Mouse (Mus musculus): ENCODE data around the gene Gatb.
"Not testable (repeated sequence)": the region's sequence is repeated elsewhere in the genome, so short reads cannot be mapped to it uniquely, and the experiment has no call there.

Gatb gene

GRCm38 (mm10) chr3:85573864-85574830, at the start of gene Gatb:
TSS of gene Gatb (plus strand) at chr3:85574119.
- peak; percentile 98 for DNase-seq (ENCODE audit: low read depth)

- DNase-seq (ENCODE audit: low read depth): no peak
Observed at GRCm38 (mm10) chr3:85530601-85531161, 43.2 kb upstream of the Gatb start.

DNA sequence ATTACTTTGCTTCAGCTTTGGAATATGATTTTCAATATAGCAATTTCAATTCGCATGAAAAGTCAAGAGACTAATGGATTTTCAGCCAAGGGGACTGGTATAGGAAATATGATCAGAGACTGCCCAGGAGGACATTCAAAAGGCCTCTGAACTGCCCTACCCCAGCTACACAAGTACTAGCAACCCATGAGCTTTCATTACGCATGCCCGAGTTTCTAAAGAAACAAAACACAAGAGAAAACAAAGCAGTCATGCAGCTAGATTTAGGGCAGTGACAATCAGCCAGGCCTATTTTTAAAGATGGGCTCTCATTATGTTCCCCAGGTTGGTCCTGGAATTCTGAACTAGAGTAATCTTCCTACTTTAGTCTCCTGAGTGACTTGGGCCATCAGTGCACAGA, 41.5 kb upstream of the Gatb start:
- DNase-seq (ENCODE audit: low read depth): no peak

- no peak for DNase-seq (ENCODE audit: low read depth)
Observed at GRCm38 (mm10) chr3:85535042-85535441, 38.9 kb upstream of the Gatb start.

- no peak for DNase-seq (ENCODE audit: low read depth)
Observed at GRCm38 (mm10) chr3:85535621-85536520, 38.0 kb upstream of the Gatb start.

GRCm38 (mm10) chr3:85542765-85543164, 31.2 kb upstream of the Gatb start:
- DNase-seq (ENCODE audit: low read depth): no peak

GRCm38 (mm10) chr3:85543652-85544051, 30.3 kb upstream of the Gatb start:
- DNase-seq (ENCODE audit: low read depth): peak; percentile 23

DNA sequence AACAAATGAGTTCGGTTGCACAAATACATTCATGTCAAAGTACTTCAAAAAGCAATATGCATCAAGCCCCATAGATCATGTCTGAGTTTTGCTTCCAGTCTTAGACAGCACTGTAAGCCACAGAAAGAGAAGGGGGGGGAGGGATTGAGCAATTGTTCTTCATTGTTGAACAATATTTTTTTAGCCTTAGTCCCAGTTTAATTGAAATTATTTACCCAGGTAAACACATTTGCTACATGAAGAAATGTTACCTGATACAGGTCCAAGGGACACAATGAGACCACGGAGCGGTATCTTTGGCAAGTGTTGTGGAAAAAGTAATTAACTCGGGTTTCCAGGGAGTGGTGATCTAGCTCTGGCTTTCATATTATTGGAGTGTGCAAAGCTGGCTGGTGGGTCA, 23.6 kb upstream of the Gatb start:
- no peak for DNase-seq (ENCODE audit: low read depth)

- DNase-seq (ENCODE audit: low read depth): no peak
Observed at GRCm38 (mm10) chr3:85551352-85551751, 22.6 kb upstream of the Gatb start.

GRCm38 (mm10) chr3:85553731-85554277, 20.1 kb upstream of the Gatb start:
- DNase-seq (ENCODE audit: low read depth): no peak

GRCm38 (mm10) chr3:85564603-85565002, 9.3 kb upstream of the Gatb start:
- DNase-seq (ENCODE audit: low read depth): no peak

- DNase-seq (ENCODE audit: low read depth): peak; percentile 54
Observed at GRCm38 (mm10) chr3:85571276-85571675, 2.6 kb upstream of the Gatb start.

- not testable (repeated sequence) for DNase-seq (ENCODE audit: low read depth)
Observed at GRCm38 (mm10) chr3:85572502-85572901, 1.4 kb upstream of the Gatb start.

DNA sequence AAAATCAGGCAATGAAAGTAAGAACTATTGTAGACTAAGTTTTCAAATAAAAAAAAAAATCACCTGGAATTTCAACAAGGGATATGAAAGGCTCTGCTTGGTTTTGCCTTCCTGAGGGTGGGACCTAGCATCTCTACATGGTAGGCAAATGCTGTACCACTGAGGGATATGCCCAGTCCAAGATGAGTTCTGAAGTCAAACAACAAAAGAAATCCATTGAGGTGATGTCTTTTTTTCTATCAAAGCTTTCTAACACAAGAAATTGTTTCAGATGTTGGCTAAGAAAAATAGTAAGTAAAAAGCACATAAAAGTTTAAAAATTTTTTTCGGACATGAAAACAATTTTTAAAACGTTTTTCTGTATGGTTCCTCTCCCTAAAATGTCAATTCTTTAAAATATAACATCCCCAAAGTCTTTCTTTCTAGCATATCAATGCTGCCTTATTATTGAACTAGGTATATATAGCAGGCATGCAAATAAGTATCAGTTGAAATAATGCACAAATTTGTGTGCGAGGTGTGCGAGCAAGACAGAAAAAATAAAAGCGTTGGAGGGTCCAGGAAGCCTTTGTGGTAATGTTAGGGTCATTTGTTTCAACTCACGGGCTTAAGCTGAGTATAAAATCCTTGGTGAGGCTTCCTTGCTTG, 579 bp upstream of the Gatb start:
- no peak for DNase-seq (ENCODE audit: low read depth)

GRCm38 (mm10) chr3:85582726-85583125, 8.8 kb downstream of the Gatb start:
- DNase-seq (ENCODE audit: low read depth): no peak

GRCm38 (mm10) chr3:85583194-85583593, 9.3 kb downstream of the Gatb start:
- no peak for DNase-seq (ENCODE audit: low read depth)

- no peak for DNase-seq (ENCODE audit: low read depth)
Observed at GRCm38 (mm10) chr3:85584966-85585365, 11.0 kb downstream of the Gatb start.

- DNase-seq (ENCODE audit: low read depth): no peak
Observed at GRCm38 (mm10) chr3:85588701-85589100, 14.8 kb downstream of the Gatb start.

GRCm38 (mm10) chr3:85590090-85590754, 16.3 kb downstream of the Gatb start:
- no peak for DNase-seq (ENCODE audit: low read depth)

- DNase-seq (ENCODE audit: low read depth): no peak
Observed at GRCm38 (mm10) chr3:85592067-85592466, 18.1 kb downstream of the Gatb start.
